Mouse (Mus musculus) 3T3-L1 (cell line): Measurements from ENCODE around the gene Aldh9a1.
"Not testable (repeated sequence)": the region's sequence is repeated elsewhere in the genome, so short reads cannot be mapped to it uniquely, and the experiment has no call there.

Experiments used
- DNase-seq: peaks from one replicate; pipeline ENCODE4 v3.0.0-alpha.2; 2015; ENCODE audit warnings: low read depth, low spot score

Aldh9a1 gene

GRCm38 (mm10) chr1:167349815-167350596, at the start of gene Aldh9a1:
TSS of gene Aldh9a1 (plus strand) at chr1:167349991.
- peak; percentile 96 for DNase-seq

GRCm38 (mm10) chr1:167300122-167300521, 49.7 kb upstream of the Aldh9a1 start:
- DNase-seq: no peak

- no peak for DNase-seq
Observed at GRCm38 (mm10) chr1:167305501-167306137, 44.2 kb upstream of the Aldh9a1 start.

GRCm38 (mm10) chr1:167306451-167307240, 43.1 kb upstream of the Aldh9a1 start:
- DNase-seq: peak; percentile 82

GRCm38 (mm10) chr1:167307674-167308073, 42.1 kb upstream of the Aldh9a1 start:
- DNase-seq: peak; percentile 18

GRCm38 (mm10) chr1:167308261-167309054, 41.3 kb upstream of the Aldh9a1 start, which contains the start of gene Tmco1:
TSS of gene Tmco1 (plus strand) at chr1:167308378.
- peak; percentile 97 for DNase-seq

GRCm38 (mm10) chr1:167312367-167312766, 37.4 kb upstream of the Aldh9a1 start:
- DNase-seq: no peak

GRCm38 (mm10) chr1:167313220-167313619, 36.6 kb upstream of the Aldh9a1 start:
- DNase-seq: no peak

- no peak for DNase-seq
Observed at GRCm38 (mm10) chr1:167321691-167322090, 28.1 kb upstream of the Aldh9a1 start.

- no peak for DNase-seq
Observed at GRCm38 (mm10) chr1:167328776-167329175, 21.0 kb upstream of the Aldh9a1 start.

GRCm38 (mm10) chr1:167331106-167331505, 18.7 kb upstream of the Aldh9a1 start:
- no peak for DNase-seq

- no peak for DNase-seq
Observed at GRCm38 (mm10) chr1:167336398-167336797, 13.4 kb upstream of the Aldh9a1 start.

- DNase-seq: peak; percentile 97
Observed at GRCm38 (mm10) chr1:167337463-167338095, 12.2 kb upstream of the Aldh9a1 start.

GRCm38 (mm10) chr1:167339177-167339781, 10.5 kb upstream of the Aldh9a1 start:
- DNase-seq: no peak

GRCm38 (mm10) chr1:167340111-167340787, 9.5 kb upstream of the Aldh9a1 start:
- no peak for DNase-seq

- DNase-seq: no peak
Observed at GRCm38 (mm10) chr1:167340910-167341528, 8.8 kb upstream of the Aldh9a1 start.

- DNase-seq: no peak
Observed at GRCm38 (mm10) chr1:167342831-167343230, 7.0 kb upstream of the Aldh9a1 start.

- DNase-seq: not testable (repeated sequence)
Observed at GRCm38 (mm10) chr1:167345994-167346520, 3.7 kb upstream of the Aldh9a1 start.

- peak; percentile 75 for DNase-seq
Observed at GRCm38 (mm10) chr1:167349206-167349605, 585 bp upstream of the Aldh9a1 start.
